Mouse (Mus musculus): ENCODE results near the gene Ankrd65.

GRCm38 (mm10) chr4:155830596-155830995 lies 40.4 kb downstream of the Ankrd65 start:
- TF ChIP-seq CTCF (IDR thresholded peaks at IDR 0.05; ENCODE audit: low read depth, low read length) (no peak), POLR2A (IDR thresholded peaks at IDR 0.05; ENCODE audit: borderline replicate concordance, low read depth, low read length) (no peak)

Data from bone marrow macrophage, adult 2 months (primary cell).